Comparison of ENCODE assay signal across 12 mouse cellular contexts in genomic region chr6:64598144-64598561, GRCm38 (mm10).
DNase-seq lines count a peak whose midpoint lies in the region; ATAC-seq and TF ChIP-seq lines count a peak whose summit lies in the region.
"Had no signal": no experiment of that assay in that cellular context is flagged by ENCODE, and none has a peak within 500 bp of the region (broad histone marks: within the 10 kb centered on the region; RNA-seq: fewer than 3 reads in every experiment).

No protein-coding gene starts in this region.

- H3K4me2 ChIP-seq in forebrain, embryonic 16.5 days (ENCODE audit: low read length), result no peak overlapping the region
- H3K4me2 ChIP-seq in forebrain, embryonic 13.5 days, result no peak overlapping the region
- no peak overlapping the region for H3K4me2 ChIP-seq in lung, embryonic 14.5 days
- H3K4me2 ChIP-seq in hindbrain, embryonic 14.5 days (replicated peaks), result no peak overlapping the region
- no peak overlapping the region for H3K4me2 ChIP-seq in midbrain, embryonic 14.5 days (ENCODE audit: low read length)
- H3K4me2 ChIP-seq: liver, embryonic 13.5 days had no signal

- no peaks in the 10 kb centered on the region for H3K4me1 ChIP-seq in forebrain, embryonic 16.5 days (replicated peaks; ENCODE audit: control insufficient read depth, insufficient read depth, low read length)
- H3K4me1 ChIP-seq in forebrain, embryonic 13.5 days, result no peaks in the 10 kb centered on the region
- no peaks in the 10 kb centered on the region for H3K4me1 ChIP-seq in lung, embryonic 14.5 days (ENCODE audit: insufficient read depth)
- H3K4me1 ChIP-seq in hindbrain, embryonic 14.5 days (replicated peaks; ENCODE audit: control insufficient read depth, insufficient read depth, low read length), result 0 out of 2 replicates have a peak, but pooled peaks cover 3% of the 10 kb centered on the region
- no peaks in the 10 kb centered on the region for H3K4me1 ChIP-seq in midbrain, embryonic 14.5 days (ENCODE audit: control insufficient read depth, insufficient read depth, low read length)
- H3K4me1 ChIP-seq: liver, embryonic 13.5 days had no signal

- ATAC-seq in forebrain, embryonic 16.5 days, result peak; percentile 47; the same call in 1 of the 2 replicates
- ATAC-seq in forebrain, embryonic 13.5 days, result no peak
- peak; percentile 66 for ATAC-seq in lung, embryonic 14.5 days (ENCODE audit: insufficient read depth)
- peak; percentile 62 for ATAC-seq in hindbrain, embryonic 14.5 days (ENCODE audit: low FRiP score)
- ATAC-seq in midbrain, embryonic 14.5 days (ENCODE audit: low FRiP score, low TSS enrichment), result peak; percentile 74

- intact Hi-C loops in gastrocnemius, postnatal 36 days (cut with DNase I), result no loop called here

- 44% methylated on average over 4 of the region's 4 CpGs for WGBS in forebrain, embryonic 16.5 days
- 38% methylated on average over 4 of the region's 4 CpGs for WGBS in forebrain, embryonic 13.5 days
- 24% methylated on average over 4 of the region's 4 CpGs for WGBS in lung, embryonic 14.5 days
- WGBS in hindbrain, embryonic 14.5 days, result 8% methylated on average over 4 of the region's 4 CpGs
- 10% methylated on average over 4 of the region's 4 CpGs for WGBS in midbrain, embryonic 14.5 days

- no peaks in the 10 kb centered on the region for H3K36me3 ChIP-seq in forebrain, embryonic 16.5 days (ENCODE audit: control insufficient read depth, insufficient read depth)
- no peaks in the 10 kb centered on the region for H3K36me3 ChIP-seq in forebrain, embryonic 13.5 days (ENCODE audit: poor library complexity, severe bottlenecking)
- H3K36me3 ChIP-seq in lung, embryonic 14.5 days (ENCODE audit: insufficient read depth), result no peaks in the 10 kb centered on the region
- H3K36me3 ChIP-seq in hindbrain, embryonic 14.5 days (replicated peaks; ENCODE audit: control insufficient read depth, insufficient read depth), result no peaks in the 10 kb centered on the region
- no peaks in the 10 kb centered on the region for H3K36me3 ChIP-seq in midbrain, embryonic 14.5 days (ENCODE audit: control insufficient read depth, insufficient read depth, low read length)
- H3K36me3 ChIP-seq: liver, embryonic 13.5 days had no signal

- no peaks in the 10 kb centered on the region for H3K9me3 ChIP-seq in forebrain, embryonic 16.5 days (ENCODE audit: control insufficient read depth, low read length)
- H3K9me3 ChIP-seq in forebrain, embryonic 13.5 days (replicated peaks), result no peaks in the 10 kb centered on the region
- no peaks in the 10 kb centered on the region for H3K9me3 ChIP-seq in lung, embryonic 14.5 days (ENCODE audit: low read depth, low read length)
- no peaks in the 10 kb centered on the region for H3K9me3 ChIP-seq in hindbrain, embryonic 14.5 days (ENCODE audit: control insufficient read depth, low read length)
- H3K9me3 ChIP-seq in midbrain, embryonic 14.5 days (ENCODE audit: control insufficient read depth, low read length), result no peaks in the 10 kb centered on the region
- H3K9me3 ChIP-seq: liver, embryonic 13.5 days had no signal

- no peak overlapping the region for H3K27ac ChIP-seq in forebrain, embryonic 16.5 days (ENCODE audit: low read length)
- no peak overlapping the region for H3K27ac ChIP-seq in forebrain, embryonic 13.5 days
- H3K27ac ChIP-seq in lung, embryonic 14.5 days (ENCODE audit: low read depth), result no peak overlapping the region
- no peak overlapping the region for H3K27ac ChIP-seq in hindbrain, embryonic 14.5 days
- no peak overlapping the region for H3K27ac ChIP-seq in midbrain, embryonic 14.5 days (replicated peaks; ENCODE audit: low read depth, low read length)
- H3K27ac ChIP-seq: liver, embryonic 13.5 days had no signal

- TF ChIP-seq CTCF in lung, embryonic 14.5 days (IDR thresholded peaks at IDR 0.05; ENCODE audit: low read depth), result no peak

- no peak overlapping the region for H3K9ac ChIP-seq in forebrain, embryonic 16.5 days (replicated peaks; ENCODE audit: low read depth, low read length)
- H3K9ac ChIP-seq in forebrain, embryonic 13.5 days, result no peak overlapping the region
- H3K9ac ChIP-seq in lung, embryonic 14.5 days, result no peak overlapping the region
- no peak overlapping the region for H3K9ac ChIP-seq in hindbrain, embryonic 14.5 days
- no peak overlapping the region for H3K9ac ChIP-seq in midbrain, embryonic 14.5 days (replicated peaks; ENCODE audit: low read length)
- H3K9ac ChIP-seq: liver, embryonic 13.5 days had no signal

- H3K27me3 ChIP-seq in forebrain, embryonic 16.5 days (replicated peaks; ENCODE audit: control insufficient read depth, insufficient read depth, low read length), result no peaks in the 10 kb centered on the region
- H3K27me3 ChIP-seq in forebrain, embryonic 13.5 days, result no peaks in the 10 kb centered on the region
- H3K27me3 ChIP-seq in lung, embryonic 14.5 days (ENCODE audit: insufficient read depth, low read length), result no peaks in the 10 kb centered on the region
- no peaks in the 10 kb centered on the region for H3K27me3 ChIP-seq in hindbrain, embryonic 14.5 days (ENCODE audit: control insufficient read depth, insufficient read depth, low read length)
- no peaks in the 10 kb centered on the region for H3K27me3 ChIP-seq in midbrain, embryonic 14.5 days (ENCODE audit: control insufficient read depth, insufficient read depth, low read length)
- H3K27me3 ChIP-seq: liver, embryonic 13.5 days had no signal

- DNase-seq in lung, embryonic 14.5 days, result peak; percentile 23
- no peak for DNase-seq in lung, postnatal 4 days
- DNase-seq in hindbrain, embryonic 14.5 days (ENCODE audit: low spot score), result no peak
- DNase-seq in midbrain, embryonic 14.5 days, result peak; percentile 70
- DNase-seq in spleen, adult 12 weeks (ENCODE audit: low spot score), result no peak
- DNase-seq in gastrocnemius, postnatal 36 days, result no peak
- DNase-seq: adrenal gland, adult 2 months; cerebellum, adult 11-12 months; liver, embryonic 13.5 days; thymus, postnatal 4 days had no signal

- no peak overlapping the region for H3K4me3 ChIP-seq in forebrain, embryonic 16.5 days (replicated peaks; ENCODE audit: low read length)
- no peak overlapping the region for H3K4me3 ChIP-seq in forebrain, embryonic 13.5 days
- H3K4me3 ChIP-seq in lung, embryonic 14.5 days (ENCODE audit: low read depth, low read length), result no peak overlapping the region
- no peak overlapping the region for H3K4me3 ChIP-seq in hindbrain, embryonic 14.5 days (replicated peaks; ENCODE audit: low read length)
- no peak overlapping the region for H3K4me3 ChIP-seq in midbrain, embryonic 14.5 days (replicated peaks; ENCODE audit: low read depth, low read length)
- H3K4me3 ChIP-seq: liver, embryonic 13.5 days had no signal

Comparison
In these comparisons a context has a peak if more than half of its experiments do, and no peak if none do; other contexts are left out.
1. DNase-seq: peak in lung, embryonic 14.5 days (single experiment) and midbrain, embryonic 14.5 days (single experiment); none in lung, postnatal 4 days (0 of 2), hindbrain, embryonic 14.5 days (single experiment), spleen, adult 12 weeks (single experiment) and gastrocnemius, postnatal 36 days (0 of 2).